Mouse (Mus musculus) adipose tissue, adult 10 weeks (tissue): ENCODE data around the gene Gm4064. TPM values are rescaled to one million over a fixed set of nuclear protein-coding genes. Genes with fewer than 3 reads are reported as not detected.

Source experiments
- polyA plus RNA-seq: library from polyadenylated mRNA; stranded (reverse); fragments of 350-450 nt; fragmentation: Illumina TruSeq; extraction: RNeasy Lipid Tissue Mini Kit (QIAGEN cat#74804); gene quantifications from one replicate; pipeline ENCODE4 v1.2.3, GENCODE M21; 2014; ENCODE audit warnings: low read depth, low replicate concordance

Gm4064 gene
- not detected for polyA plus RNA-seq

DNA sequence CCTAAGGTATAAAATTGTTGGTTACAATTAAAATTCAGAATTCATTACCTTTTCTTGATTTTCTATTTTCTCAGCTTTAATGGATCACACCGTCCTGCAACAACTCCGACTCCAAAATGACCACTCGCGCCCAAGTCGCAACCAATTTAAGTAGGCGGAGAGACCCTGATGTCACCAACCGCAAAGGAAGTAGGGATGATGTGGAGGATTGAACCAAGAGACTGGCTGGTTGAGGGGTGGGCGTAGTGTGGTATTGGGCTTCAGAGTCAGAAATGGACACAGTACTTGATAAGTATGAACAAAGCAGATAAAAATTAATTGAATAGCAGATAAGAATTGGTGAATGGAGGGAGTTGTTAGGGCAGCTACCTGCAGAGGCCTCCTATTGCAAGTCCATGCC lies at the start of gene Gm4064:
Gm4064 (minus strand) TSS at position 101 of the 400 bp plus-strand sequence.

GRCm38 (mm10) chrY:2830380-2830779 lies 34.4 kb upstream of the Gm4064 start, which contains the start of the genes Rbmy and Gm10256:
Gene Rbmy, plus strand, starts transcription at chrY:2830680.
Gene Gm10256, plus strand, starts transcription at chrY:2830699.

Other genes with a start within 250 kb of the Gm4064 start
- gene H2al2c, start 197.1 kb downstream of the Gm4064 start, polyA plus RNA-seq: not detected
- not detected for gene Sry, start 132.5 kb downstream of the Gm4064 start, polyA plus RNA-seq
- gene H2al2b, start 75.5 kb downstream of the Gm4064 start, polyA plus RNA-seq: not detected
- gene Rbmy, start 34.5 kb upstream of the Gm4064 start, polyA plus RNA-seq: 0.20 TPM
- gene Gm10256, start 34.5 kb upstream of the Gm4064 start, polyA plus RNA-seq: not detected
- gene Gm10352, start 104.8 kb upstream of the Gm4064 start, polyA plus RNA-seq: not detected
- not detected for gene Gm29289, start 136.4 kb upstream of the Gm4064 start, polyA plus RNA-seq